Mouse (Mus musculus) megakaryocyte, embryonic 14.5 days (primary cell): ENCODE results near the gene Tspan32. TPM values are rescaled to one million over a fixed set of nuclear protein-coding genes. Genes with fewer than 3 reads are reported as not detected.

ENCODE experiments used
- H3K27me3 ChIP-seq: replicated peaks from 2 replicates; pipeline ENCODE3; 2012; ENCODE audit warnings: inconsistent platforms
- H3K36me3 ChIP-seq: replicated peaks from 2 replicates; pipeline ENCODE3; 2012; ENCODE audit warnings: low read length, inconsistent platforms, mixed read lengths
- H3K4me1 ChIP-seq: 2 replicates; pipeline ENCODE4 v1.6.1; 2012; ENCODE audit warnings: inconsistent platforms
- H3K4me3 ChIP-seq: replicated peaks from 2 replicates; pipeline ENCODE3; 2012; ENCODE audit warnings: moderate library complexity, mild to moderate bottlenecking, inconsistent platforms
- H3K9me3 ChIP-seq: 2 replicates; pipeline ENCODE4 v1.6.1; 2012; ENCODE audit warnings: inconsistent platforms
- FLI1 ChIP-seq: IDR thresholded peaks from 2 replicates; pipeline ENCODE4 v1.6.1; 2012; ENCODE audit warnings: low read length, inconsistent platforms, mixed read lengths
- GATA1 ChIP-seq: IDR thresholded peaks from 3 replicates; pipeline ENCODE4 v1.6.1; 2012; ENCODE audit warnings: mixed read lengths, low read length, inconsistent platforms, borderline replicate concordance
- polyA plus RNA-seq: library from polyadenylated mRNA; stranded (reverse); fragments of >175 nt; gene quantifications from 2 replicates; pipeline ENCODE4 v1.2.3, GENCODE M21; 2012; ENCODE audit warnings: low replicate concordance; ENCODE audit not compliant: insufficient read depth

Tspan32 gene
- 109 and 119 TPM in 2 replicates for polyA plus RNA-seq

DNA sequence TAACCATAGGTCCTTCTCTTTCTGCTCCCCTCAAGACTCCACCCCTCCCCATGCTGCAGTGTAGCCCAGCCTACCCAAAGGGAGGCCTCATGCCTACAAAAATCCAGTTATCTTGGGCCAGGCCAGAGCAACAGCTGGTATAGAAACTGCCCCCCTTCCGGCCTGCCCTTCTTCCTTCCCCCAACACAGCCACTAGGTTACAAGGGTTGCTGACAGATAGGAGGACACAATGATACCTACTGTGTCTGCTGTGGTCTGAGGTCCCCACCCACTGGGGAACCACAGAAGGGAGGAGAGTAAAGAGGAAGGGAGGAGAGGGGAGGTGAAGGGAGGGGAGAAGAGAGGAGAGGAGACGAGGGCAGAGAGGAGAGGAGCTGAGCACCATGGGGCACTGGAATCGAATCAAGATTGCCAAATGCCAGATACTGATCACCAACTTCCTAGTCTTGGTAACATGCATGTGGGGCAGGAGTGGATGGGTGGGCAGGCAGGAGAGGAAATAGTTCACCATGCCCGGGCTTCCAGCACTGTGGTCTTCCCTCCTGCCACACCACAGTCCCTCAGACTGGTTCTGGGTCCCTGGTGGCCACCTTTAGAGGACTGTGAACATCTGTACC lies at the start of gene Tspan32:
TSS of gene Tspan32 (plus strand) at position 320 of the 617 bp plus-strand sequence.
- H3K4me1 ChIP-seq: peaks cover 88% of the 10 kb centered on the region
- no peaks in the 10 kb centered on the region for H3K27me3 ChIP-seq
- H3K36me3 ChIP-seq: peaks cover 29% of the 10 kb centered on the region
- H3K9me3 ChIP-seq: no peaks in the 10 kb centered on the region
- H3K4me3 ChIP-seq: peak within 1 kb of the TSS; percentile 94
- TF ChIP-seq GATA1: peak; percentile 17; the same call in 1 of the 3 replicates
- TF ChIP-seq FLI1: no peak

DNA sequence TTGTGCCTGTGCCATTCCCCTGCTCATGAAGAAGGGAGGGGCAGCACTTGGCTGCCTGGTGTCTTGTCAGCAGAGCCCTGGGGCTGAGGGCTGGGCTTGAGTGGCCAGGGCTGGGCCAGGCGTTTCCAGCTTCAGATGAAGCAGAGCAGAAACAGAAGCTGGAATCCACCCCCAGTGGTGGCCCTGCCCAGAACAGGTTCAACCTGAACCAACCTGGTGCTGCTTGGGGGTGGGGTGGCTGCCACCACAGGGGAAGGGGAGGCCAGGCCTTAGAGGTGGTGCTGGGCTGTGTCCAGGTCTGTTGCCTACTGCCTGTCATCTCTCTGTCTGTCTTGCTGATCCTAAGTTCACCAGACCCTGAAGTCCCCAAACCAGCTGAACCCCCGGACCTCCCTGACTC lies 48.8 kb upstream of the Tspan32 start:
- H3K36me3 ChIP-seq: no peaks in the 10 kb centered on the region
- peaks cover 56% of the 10 kb centered on the region for H3K27me3 ChIP-seq
- H3K4me3 ChIP-seq: no peak overlapping the region
- TF ChIP-seq FLI1 (no peak), GATA1 (no peak)
- peaks cover 25% of the 10 kb centered on the region for H3K9me3 ChIP-seq
- H3K4me1 ChIP-seq: no peaks in the 10 kb centered on the region

DNA sequence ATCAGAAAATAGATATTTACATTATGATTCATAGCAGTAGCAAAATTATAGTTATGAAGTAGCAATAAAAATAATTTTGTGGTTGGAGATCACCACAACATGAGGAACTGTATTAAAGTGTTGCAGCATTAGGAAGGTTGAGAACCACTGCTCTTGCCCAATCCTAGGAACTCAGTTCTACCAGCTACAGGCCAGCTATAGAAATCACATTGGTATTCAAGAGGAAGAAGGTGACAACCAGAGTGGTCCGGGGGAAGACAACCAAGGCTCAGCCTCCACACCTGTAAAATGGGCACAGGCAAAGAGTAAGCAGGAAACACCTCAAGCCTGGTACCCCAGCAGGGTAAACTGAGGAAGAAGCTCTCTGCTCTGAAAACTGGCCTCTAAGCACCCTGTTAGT lies 46.0 kb upstream of the Tspan32 start:
- H3K27me3 ChIP-seq: peaks cover 79% of the 10 kb centered on the region
- TF ChIP-seq GATA1 (no peak), FLI1 (no peak)
- no peaks in the 10 kb centered on the region for H3K36me3 ChIP-seq
- H3K4me1 ChIP-seq: no peaks in the 10 kb centered on the region
- no peak overlapping the region for H3K4me3 ChIP-seq
- H3K9me3 ChIP-seq: peaks cover 24% of the 10 kb centered on the region

DNA sequence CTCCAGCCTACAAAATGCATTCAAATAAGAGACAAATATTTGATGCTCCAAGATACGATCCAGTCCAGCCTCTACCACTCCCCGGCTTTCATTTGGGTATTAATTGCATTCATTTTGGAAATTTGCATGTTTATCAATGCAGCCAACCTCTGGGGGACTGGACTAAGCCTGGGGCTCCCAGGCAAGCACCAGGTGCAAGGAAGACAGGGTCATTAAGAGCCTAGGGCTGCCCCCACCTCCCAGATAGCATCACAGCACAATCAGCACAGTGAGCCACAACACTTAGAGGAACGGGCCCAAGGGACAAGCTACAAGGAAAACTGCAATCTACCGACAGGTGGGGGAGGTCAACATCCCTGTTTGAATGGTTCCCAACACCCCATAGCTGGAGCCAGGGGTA lies 45.1 kb upstream of the Tspan32 start:
- peaks cover 21% of the 10 kb centered on the region for H3K9me3 ChIP-seq
- H3K4me1 ChIP-seq: peaks cover 4% of the 10 kb centered on the region
- H3K36me3 ChIP-seq: no peaks in the 10 kb centered on the region
- peaks cover 85% of the 10 kb centered on the region for H3K27me3 ChIP-seq
- no peak overlapping the region for H3K4me3 ChIP-seq
- no peak for TF ChIP-seq GATA1
- no peak for TF ChIP-seq FLI1

DNA sequence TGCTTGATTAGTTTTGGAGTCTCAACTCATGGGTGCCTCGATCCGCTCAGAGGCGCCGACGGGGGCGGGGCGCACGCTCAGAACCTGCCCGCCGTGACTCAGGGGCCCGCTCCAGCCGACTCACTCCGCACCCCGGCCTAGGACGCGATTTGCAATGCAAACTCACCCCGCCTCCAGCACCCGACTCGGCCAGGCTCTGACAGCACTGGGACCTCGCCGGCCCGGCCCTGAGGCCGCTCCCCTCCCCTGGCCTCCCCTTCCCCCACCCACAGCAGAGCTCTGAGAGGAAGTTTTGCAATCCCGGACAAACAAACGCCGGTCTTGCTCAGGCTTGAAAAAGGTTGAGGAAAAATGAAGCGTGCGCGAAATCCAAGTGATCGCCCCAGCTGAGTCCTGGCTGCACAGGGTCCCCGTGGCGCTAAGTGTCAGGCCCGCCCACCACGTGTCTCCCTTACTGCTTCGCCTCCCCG lies 37.4 kb upstream of the Tspan32 start:
- Histone ChIP-seq H3K4me3 (peak overlapping the region; percentile 90), H3K36me3 (no peaks in the 10 kb centered on the region), H3K4me1 (peaks cover 44% of the 10 kb centered on the region), H3K9me3 (no peaks in the 10 kb centered on the region), H3K27me3 (peaks cover 99% of the 10 kb centered on the region)
- TF ChIP-seq GATA1: no peak
- TF ChIP-seq FLI1: no peak

DNA sequence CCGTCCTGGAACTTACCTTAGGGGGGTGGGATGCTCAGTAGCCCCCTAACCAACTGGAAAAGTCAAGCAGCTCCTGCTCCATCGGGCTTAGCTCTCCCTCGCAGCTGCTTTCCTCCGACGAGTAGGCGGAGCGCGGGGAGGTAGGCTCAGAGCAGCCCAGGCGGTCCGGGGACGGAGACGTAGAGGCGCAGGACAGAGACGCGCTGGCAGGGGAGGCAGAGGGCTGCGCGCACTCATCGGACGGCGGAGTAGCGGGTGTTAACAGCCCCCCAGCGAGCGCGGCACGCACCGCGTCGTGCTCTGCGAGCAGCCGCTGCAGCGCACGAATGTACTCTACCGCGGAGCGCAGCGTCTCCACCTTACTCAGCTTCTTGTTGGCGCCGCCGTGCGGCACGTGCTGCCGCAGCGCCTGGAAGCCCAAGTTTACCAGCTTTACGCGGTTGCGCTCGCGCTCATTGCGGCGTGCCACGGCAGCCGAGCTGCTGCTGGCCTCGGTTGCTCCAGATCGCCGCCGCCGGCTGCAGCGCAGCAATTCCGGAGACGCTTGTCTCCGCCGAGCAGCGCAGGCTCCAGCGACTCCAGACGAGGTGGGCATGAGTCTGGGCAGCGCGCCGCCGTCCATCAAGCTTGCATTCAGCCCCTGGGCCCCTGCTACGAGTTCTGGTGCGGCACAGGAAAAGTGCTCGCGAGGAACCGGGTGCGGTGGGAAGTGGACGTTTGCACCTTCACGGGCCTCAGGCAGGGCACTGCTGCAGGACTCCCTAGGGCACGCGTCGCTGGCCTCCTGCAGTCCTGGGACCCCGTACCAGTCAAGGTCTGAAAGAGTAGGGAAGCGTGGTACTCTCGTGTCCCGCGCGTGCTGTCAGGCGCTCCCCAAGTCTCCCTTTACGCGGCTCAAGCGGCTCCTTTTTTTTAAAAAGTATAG lies 36.7 kb upstream of the Tspan32 start:
- TF ChIP-seq GATA1: no peak
- no peak for TF ChIP-seq FLI1
- Histone ChIP-seq H3K9me3 (no peaks in the 10 kb centered on the region), H3K4me3 (peak overlapping the region; percentile 90), H3K27me3 (peaks cover 94% of the 10 kb centered on the region), H3K36me3 (no peaks in the 10 kb centered on the region), H3K4me1 (peaks cover 44% of the 10 kb centered on the region)

DNA sequence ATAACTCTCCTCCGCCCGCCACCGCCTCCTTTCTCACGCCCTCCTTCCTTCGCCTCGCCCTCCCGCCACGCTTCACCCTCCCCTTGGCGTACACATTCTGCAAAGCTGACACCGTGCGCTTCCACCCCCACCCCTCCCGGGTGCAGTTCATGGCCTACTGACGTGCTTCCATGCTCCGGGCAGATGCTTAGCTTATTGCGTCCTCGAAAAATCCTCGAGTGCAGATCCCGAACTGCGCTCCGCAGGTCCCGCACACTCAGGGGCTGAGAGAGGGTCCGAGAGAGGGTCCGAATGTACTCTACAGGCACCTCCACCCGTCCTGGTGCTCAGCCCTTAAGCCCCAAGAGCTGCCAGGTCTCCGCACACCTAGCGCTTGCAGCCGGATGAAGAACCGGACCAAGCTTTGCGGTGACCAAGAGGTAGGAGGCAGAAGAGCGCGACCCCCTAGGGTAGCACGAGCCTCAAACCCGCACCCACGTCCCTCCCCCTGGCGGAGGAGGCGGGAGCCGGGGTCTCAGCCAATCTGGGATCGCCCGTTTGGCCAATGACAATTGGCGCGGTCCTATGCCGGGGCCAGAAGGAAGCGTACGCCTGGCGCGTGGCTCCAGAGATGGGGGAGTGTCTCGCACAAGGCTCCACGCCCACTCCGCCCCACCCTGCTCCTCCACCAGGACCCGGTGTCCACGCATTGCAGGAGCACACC lies 35.9 kb upstream of the Tspan32 start, which contains the start of gene Ascl2:
TSS of gene Ascl2 (minus strand) at position 456 of the 703 bp plus-strand sequence.
- Histone ChIP-seq H3K4me1 (peaks cover 44% of the 10 kb centered on the region), H3K9me3 (no peaks in the 10 kb centered on the region), H3K27me3 (peaks cover 90% of the 10 kb centered on the region), H3K4me3 (peak within 1 kb of the TSS; percentile 90), H3K36me3 (no peaks in the 10 kb centered on the region)
- TF ChIP-seq FLI1 (no peak), GATA1 (no peak)

DNA sequence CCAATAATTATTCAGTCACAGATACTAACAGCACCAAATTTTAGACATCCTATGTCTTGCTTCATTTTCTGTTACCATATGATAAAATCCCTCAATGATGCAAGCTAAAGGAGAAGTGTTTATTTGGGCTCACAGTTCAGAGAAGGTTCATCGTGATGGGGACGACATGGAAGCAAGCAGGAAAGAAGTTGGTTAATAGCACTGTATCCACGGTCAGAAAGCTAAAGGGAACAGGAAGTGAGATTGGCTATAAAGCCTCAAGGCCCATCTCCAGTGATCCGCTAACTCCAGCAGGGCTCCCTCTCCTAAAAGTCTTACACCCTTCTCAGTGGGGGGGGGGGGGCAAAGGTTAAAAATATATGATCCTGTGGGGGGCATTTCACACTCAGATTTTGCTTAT lies 22.9 kb upstream of the Tspan32 start:
- Histone ChIP-seq H3K27me3 (peaks cover 65% of the 10 kb centered on the region), H3K4me1 (no peaks in the 10 kb centered on the region), H3K36me3 (no peaks in the 10 kb centered on the region), H3K9me3 (peaks cover 2% of the 10 kb centered on the region; the same call in 1 of the 2 replicates), H3K4me3 (no peak overlapping the region)
- TF ChIP-seq GATA1: no peak
- TF ChIP-seq FLI1: no peak

DNA sequence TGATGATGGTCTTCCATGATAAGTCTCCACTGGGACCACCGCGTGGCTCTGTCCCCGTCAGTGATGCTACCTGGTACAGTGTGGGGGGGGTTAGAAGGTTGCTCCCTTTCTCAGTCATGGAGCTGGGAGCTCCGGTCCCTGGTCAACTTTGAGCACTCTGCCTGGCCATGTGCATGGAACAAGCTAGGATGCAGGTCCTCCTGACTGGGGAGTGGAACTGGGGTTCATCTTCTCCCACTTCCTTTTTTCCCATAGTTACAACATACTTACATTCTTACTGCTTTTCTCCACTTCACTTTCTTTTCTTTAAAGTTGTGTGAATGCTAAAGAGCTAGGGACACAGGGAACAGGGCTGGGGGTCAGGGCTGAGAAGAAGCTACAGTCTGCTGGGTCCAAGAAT lies 19.7 kb upstream of the Tspan32 start:
- Histone ChIP-seq H3K4me1 (0 out of 2 replicates have a peak, but pooled peaks cover 2% of the 10 kb centered on the region), H3K9me3 (peaks cover 2% of the 10 kb centered on the region; the same call in 1 of the 2 replicates), H3K27me3 (peaks cover 63% of the 10 kb centered on the region), H3K4me3 (no peak overlapping the region), H3K36me3 (no peaks in the 10 kb centered on the region)
- TF ChIP-seq GATA1 (no peak), FLI1 (no peak)
